In genomic region chr8:77834283-77834682, GRCm38 (mm10) we compare ENCODE assay signal across 19 mouse cellular contexts.
A peak's percentile ranks its signal among the peaks of the same experiment; 100 is the strongest.
DNase-seq lines count a peak whose midpoint lies in the region; ATAC-seq lines count a peak whose summit lies in the region.
"Had no signal": no experiment of that assay in that cellular context is flagged by ENCODE, and none has a peak within 500 bp of the region (broad histone marks: within the 10 kb centered on the region; RNA-seq: fewer than 3 reads in every experiment).

No protein-coding gene starts in this region.

- no peaks in the 10 kb centered on the region for H3K36me3 ChIP-seq in heart, embryonic 16.5 days (ENCODE audit: control insufficient read depth, insufficient read depth)
- no peaks in the 10 kb centered on the region for H3K36me3 ChIP-seq in embryonic facial prominence, embryonic 10.5 days (replicated peaks)
- H3K36me3 ChIP-seq in limb, embryonic 10.5 days: no peaks in the 10 kb centered on the region
- H3K36me3 ChIP-seq in midbrain, embryonic 14.5 days (ENCODE audit: control insufficient read depth, insufficient read depth, low read length): no peaks in the 10 kb centered on the region
- H3K36me3 ChIP-seq in midbrain, embryonic 13.5 days: no peaks in the 10 kb centered on the region
- H3K36me3 ChIP-seq: hindbrain, embryonic 13.5 days; limb, embryonic 13.5 days; liver, embryonic 15.5 days; midbrain, embryonic 10.5 days had no signal

- no peak overlapping the region for H3K4me2 ChIP-seq in heart, embryonic 16.5 days (ENCODE audit: low read depth, low read length)
- no peak overlapping the region for H3K4me2 ChIP-seq in midbrain, embryonic 14.5 days (ENCODE audit: low read length)
- no peak overlapping the region for H3K4me2 ChIP-seq in midbrain, embryonic 13.5 days (replicated peaks)
- H3K4me2 ChIP-seq: hindbrain, embryonic 13.5 days; limb, embryonic 13.5 days; liver, embryonic 15.5 days had no signal

- no peak overlapping the region for H3K4me3 ChIP-seq in heart, embryonic 16.5 days (ENCODE audit: low read length)
- H3K4me3 ChIP-seq in embryonic facial prominence, embryonic 10.5 days: no peak overlapping the region
- no peak overlapping the region for H3K4me3 ChIP-seq in limb, embryonic 10.5 days
- no peak overlapping the region for H3K4me3 ChIP-seq in midbrain, embryonic 14.5 days (replicated peaks; ENCODE audit: low read depth, low read length)
- no peak overlapping the region for H3K4me3 ChIP-seq in midbrain, embryonic 13.5 days (replicated peaks)
- H3K4me3 ChIP-seq: hindbrain, embryonic 13.5 days; layer of hippocampus, adult 2 months; limb, embryonic 13.5 days; liver, embryonic 15.5 days; midbrain, embryonic 10.5 days had no signal

- no peak overlapping the region for H3K9ac ChIP-seq in heart, embryonic 16.5 days (ENCODE audit: low read length)
- H3K9ac ChIP-seq in midbrain, embryonic 14.5 days (replicated peaks; ENCODE audit: low read length): no peak overlapping the region
- no peak overlapping the region for H3K9ac ChIP-seq in midbrain, embryonic 13.5 days (replicated peaks)
- H3K9ac ChIP-seq: forebrain, postnatal 0 days; hindbrain, embryonic 13.5 days; limb, embryonic 13.5 days; liver, embryonic 15.5 days had no signal

- intact Hi-C loops in heart, postnatal 14 days (cut with DNase I): no loop called here

- no peak for DNase-seq in heart, postnatal 14 days
- no peak for DNase-seq in embryonic facial prominence, embryonic 10.5 days (ENCODE audit: low spot score)
- no peak for DNase-seq in limb, embryonic 10.5 days (ENCODE audit: low spot score)
- DNase-seq in lung, postnatal 14 days: peak; percentile 54
- DNase-seq in midbrain, embryonic 14.5 days: no peak
- DNase-seq: adrenal gland, adult 8-10 months; cerebellum, adult 18-20 months; forebrain, postnatal 0 days; heart, postnatal 10 days; kidney, adult 11 months; right cerebral cortex, postnatal 25 days; thymus, postnatal 4 days had no signal

- no peaks in the 10 kb centered on the region for H3K27me3 ChIP-seq in heart, embryonic 16.5 days (ENCODE audit: control insufficient read depth, insufficient read depth, low read length)
- H3K27me3 ChIP-seq in embryonic facial prominence, embryonic 10.5 days (replicated peaks; ENCODE audit: low read depth, poor library complexity, severe bottlenecking): no peaks in the 10 kb centered on the region
- no peaks in the 10 kb centered on the region for H3K27me3 ChIP-seq in limb, embryonic 10.5 days (ENCODE audit: low read depth, poor library complexity, severe bottlenecking)
- H3K27me3 ChIP-seq in midbrain, embryonic 14.5 days (ENCODE audit: control insufficient read depth, insufficient read depth, low read length): no peaks in the 10 kb centered on the region
- no peaks in the 10 kb centered on the region for H3K27me3 ChIP-seq in midbrain, embryonic 13.5 days
- H3K27me3 ChIP-seq: hindbrain, embryonic 13.5 days; limb, embryonic 13.5 days; liver, embryonic 15.5 days had no signal

- peak overlapping the region; percentile 57; the same call in 1 of the 2 replicates for H3K27ac ChIP-seq in heart, embryonic 16.5 days (ENCODE audit: low read length)
- H3K27ac ChIP-seq in embryonic facial prominence, embryonic 10.5 days (replicated peaks): peak overlapping the region; percentile 63
- H3K27ac ChIP-seq in limb, embryonic 10.5 days: peak overlapping the region; percentile 73
- no peak overlapping the region for H3K27ac ChIP-seq in midbrain, embryonic 14.5 days (replicated peaks; ENCODE audit: low read depth, low read length)
- no peak overlapping the region for H3K27ac ChIP-seq in midbrain, embryonic 13.5 days
- H3K27ac ChIP-seq: hindbrain, embryonic 13.5 days; layer of hippocampus, adult 2 months; limb, embryonic 13.5 days; liver, embryonic 15.5 days; midbrain, embryonic 10.5 days had no signal

- no peaks in the 10 kb centered on the region for H3K9me3 ChIP-seq in heart, embryonic 16.5 days (replicated peaks; ENCODE audit: control insufficient read depth, low read length)
- H3K9me3 ChIP-seq in embryonic facial prominence, embryonic 10.5 days: no peaks in the 10 kb centered on the region
- no peaks in the 10 kb centered on the region for H3K9me3 ChIP-seq in limb, embryonic 10.5 days (replicated peaks)
- no peaks in the 10 kb centered on the region for H3K9me3 ChIP-seq in midbrain, embryonic 14.5 days (ENCODE audit: control insufficient read depth, low read length)
- no peaks in the 10 kb centered on the region for H3K9me3 ChIP-seq in midbrain, embryonic 13.5 days
- H3K9me3 ChIP-seq: hindbrain, embryonic 13.5 days; limb, embryonic 13.5 days; liver, embryonic 15.5 days; midbrain, embryonic 10.5 days had no signal

- WGBS in heart, embryonic 16.5 days: 50% methylated on average over 6 of the region's 6 CpGs
- WGBS in embryonic facial prominence, embryonic 10.5 days: 81% methylated on average over 6 of the region's 6 CpGs
- WGBS in limb, embryonic 10.5 days: 61% methylated on average over 6 of the region's 6 CpGs
- WGBS in midbrain, embryonic 14.5 days: 87% methylated on average over 6 of the region's 6 CpGs
- WGBS in midbrain, embryonic 13.5 days: 86% methylated on average over 6 of the region's 6 CpGs

- no peak for ATAC-seq in heart, embryonic 16.5 days (replicated peaks; ENCODE audit: extremely low read depth, insufficient read depth, low FRiP score)
- no peak for ATAC-seq in midbrain, embryonic 14.5 days (ENCODE audit: low FRiP score, low TSS enrichment)
- no peak for ATAC-seq in midbrain, embryonic 13.5 days
- ATAC-seq: forebrain, postnatal 0 days had no signal

- H3K4me1 ChIP-seq in heart, embryonic 16.5 days (ENCODE audit: control insufficient read depth, insufficient read depth, low read length): peaks cover 4% of the 10 kb centered on the region; the same call in 1 of the 2 replicates
- peaks cover 34% of the 10 kb centered on the region for H3K4me1 ChIP-seq in embryonic facial prominence, embryonic 10.5 days
- H3K4me1 ChIP-seq in limb, embryonic 10.5 days: peaks cover 51% of the 10 kb centered on the region
- H3K4me1 ChIP-seq in midbrain, embryonic 14.5 days (ENCODE audit: control insufficient read depth, insufficient read depth, low read length): no peaks in the 10 kb centered on the region
- no peaks in the 10 kb centered on the region; the same call in 1 of the 2 replicates for H3K4me1 ChIP-seq in midbrain, embryonic 13.5 days (replicated peaks)
- H3K4me1 ChIP-seq: hindbrain, embryonic 13.5 days; liver, embryonic 15.5 days had no signal

Comparison
In these comparisons a context has a peak if more than half of its experiments do, and no peak if none do; other contexts are left out.
1. H3K27ac ChIP-seq: peak in heart, embryonic 16.5 days (single experiment), embryonic facial prominence, embryonic 10.5 days (single experiment) and limb, embryonic 10.5 days (single experiment); none in midbrain, embryonic 14.5 days (single experiment) and midbrain, embryonic 13.5 days (single experiment).